Mouse (Mus musculus): ENCODE results near the gene Tle6.
"Not testable (repeated sequence)": the region's sequence is repeated elsewhere in the genome, so short reads cannot be mapped to it uniquely, and the experiment has no call there.

Tle6 gene

DNA sequence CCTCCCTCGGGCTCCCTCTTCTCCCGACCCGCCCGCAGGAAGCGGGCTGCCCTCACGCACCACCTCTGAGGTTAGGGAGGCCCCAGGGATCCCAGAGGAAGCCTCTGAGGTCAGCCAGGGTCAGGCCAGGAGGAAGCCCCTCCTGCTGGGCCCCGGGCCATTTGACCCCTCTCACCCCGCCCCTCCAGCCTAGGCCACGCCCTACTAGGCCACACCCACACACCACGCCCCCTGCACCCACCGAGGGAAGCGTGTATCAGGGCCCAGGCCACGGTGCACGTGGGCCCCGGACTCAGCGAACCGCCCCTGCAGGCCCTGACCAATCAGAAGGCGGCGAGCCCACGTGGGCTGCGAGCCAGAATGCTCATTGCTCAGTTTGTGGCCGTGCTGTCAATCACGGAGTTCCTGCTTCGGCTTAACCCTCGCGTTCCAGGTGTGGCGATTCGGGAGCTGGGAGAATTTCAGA, at the start of gene Tle6:
Gene Tle6 (minus strand): TSS at position 336 of the 466 bp plus-strand sequence.
- DNase-seq = peak; percentile 93

DNA sequence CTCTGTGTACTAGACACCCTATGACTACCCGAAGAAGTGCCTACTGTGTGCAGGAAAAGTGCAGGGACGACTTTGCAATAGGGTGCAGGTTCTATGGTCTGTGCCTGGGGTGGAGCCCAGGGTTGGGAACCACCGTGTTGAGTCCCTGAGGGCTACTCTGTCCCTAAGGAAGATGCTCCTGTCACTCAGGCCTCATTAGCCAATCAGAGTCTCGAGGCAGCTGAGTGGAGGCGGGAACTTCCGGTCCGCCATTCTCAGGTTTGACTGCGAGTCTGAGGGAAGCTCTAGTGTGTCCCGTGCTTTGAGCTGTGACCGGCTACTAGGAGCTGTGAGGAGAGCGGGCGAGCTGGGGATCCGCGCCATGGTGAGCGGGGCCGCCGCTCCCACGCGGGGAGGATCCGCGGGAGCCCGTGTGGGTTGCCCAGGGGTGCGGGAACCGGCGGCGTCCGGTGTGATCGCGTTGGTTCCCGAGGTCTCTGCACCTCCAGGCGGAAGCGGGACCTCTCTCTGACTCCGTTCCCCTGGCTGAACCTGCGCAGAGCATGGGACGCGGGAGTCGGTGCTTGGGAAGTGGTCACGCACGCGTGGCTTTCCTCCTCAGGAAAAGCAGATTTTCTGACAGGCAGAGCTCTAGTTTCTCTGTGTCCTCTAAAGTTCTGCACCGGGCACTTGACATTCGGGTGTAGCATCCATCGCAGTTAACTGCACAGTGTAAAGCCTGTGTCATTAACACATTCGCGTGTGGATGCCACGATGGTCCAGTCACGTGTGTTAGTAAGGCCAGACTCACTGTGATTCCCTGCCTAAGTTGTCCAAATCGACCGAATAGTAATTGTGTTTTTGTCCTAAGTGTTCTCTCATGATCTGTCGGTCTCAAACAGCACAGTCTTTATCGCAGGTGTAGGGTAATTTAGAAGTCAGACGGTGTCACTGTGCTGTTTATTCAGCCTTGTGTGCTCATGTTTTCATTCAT, 48.2 kb upstream of the Tle6 start, which contains the start of gene Gm10778:
Gene Gm10778 (plus strand): TSS at position 257 of the 973 bp plus-strand sequence.
- peak; percentile 90 to 93 for DNase-seq

DNA sequence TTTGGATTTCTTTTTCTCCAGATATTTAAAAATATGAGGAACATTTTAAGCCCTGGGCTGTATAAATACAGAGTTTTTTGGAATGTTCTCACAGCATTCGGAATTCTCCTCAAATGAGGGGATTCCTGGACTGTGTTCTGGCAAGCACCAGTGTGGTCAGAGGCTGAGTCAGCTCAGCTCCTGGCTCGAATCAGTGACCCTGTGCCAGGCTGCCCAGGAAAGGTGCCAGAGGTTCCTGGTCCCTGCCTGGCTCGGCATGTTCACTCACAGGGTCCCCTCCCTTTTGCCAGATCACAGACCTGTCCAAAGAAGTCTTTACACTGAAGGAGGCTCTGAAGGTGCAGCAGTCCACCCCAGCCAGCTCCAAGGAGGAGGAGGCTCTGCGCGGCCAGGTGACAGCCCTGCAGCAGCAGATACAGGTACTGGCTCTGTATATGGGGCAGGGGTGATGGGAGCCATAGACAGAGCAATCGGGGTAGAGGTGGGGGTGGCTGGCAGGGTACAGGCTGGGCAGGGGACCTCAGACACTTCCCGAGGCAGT, 45.2 kb upstream of the Tle6 start:
- peak in 1 of 2 experiments; percentile 16 for DNase-seq

DNA sequence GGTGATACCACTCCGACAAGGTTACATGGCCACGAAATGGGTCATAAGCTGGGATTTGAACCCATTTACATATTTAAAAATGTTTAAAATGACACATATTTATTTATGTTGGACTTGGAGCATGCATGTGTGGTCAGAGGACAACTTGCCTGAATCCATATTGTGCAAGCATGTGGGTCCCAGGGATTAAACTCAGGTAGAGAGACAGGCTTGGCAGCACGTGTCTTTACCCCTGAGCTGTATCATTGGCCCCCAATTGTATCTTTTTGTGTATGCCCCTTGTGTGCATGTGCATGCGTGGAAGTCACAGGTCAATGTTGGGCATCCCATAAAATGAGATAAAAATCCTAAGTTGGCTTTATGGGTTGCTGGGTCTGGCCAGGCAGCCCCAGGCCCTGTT, 44.5 kb upstream of the Tle6 start:
- DNase-seq = no peak

DNA sequence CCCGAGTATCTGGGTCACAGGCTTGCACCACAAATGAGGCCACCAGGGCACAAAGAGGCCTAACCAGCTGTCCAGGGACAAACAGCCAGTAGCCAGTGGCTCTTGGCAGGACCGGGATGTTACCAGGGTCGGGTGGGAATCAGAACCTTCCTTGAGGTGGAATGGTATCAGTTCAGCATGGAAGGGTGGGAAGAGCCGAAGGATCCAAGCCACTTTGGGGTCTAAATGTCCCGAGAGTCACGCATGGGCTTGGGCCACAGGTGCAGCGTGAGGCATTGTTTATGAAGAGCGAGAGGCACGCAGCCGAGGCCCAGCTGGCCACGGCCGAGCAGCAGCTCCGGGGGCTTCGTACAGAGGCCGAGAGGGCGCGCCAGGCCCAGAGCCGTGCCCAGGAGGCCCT, 43.8 kb upstream of the Tle6 start:
- peak in 1 of 2 experiments; percentile 20 for DNase-seq

DNA sequence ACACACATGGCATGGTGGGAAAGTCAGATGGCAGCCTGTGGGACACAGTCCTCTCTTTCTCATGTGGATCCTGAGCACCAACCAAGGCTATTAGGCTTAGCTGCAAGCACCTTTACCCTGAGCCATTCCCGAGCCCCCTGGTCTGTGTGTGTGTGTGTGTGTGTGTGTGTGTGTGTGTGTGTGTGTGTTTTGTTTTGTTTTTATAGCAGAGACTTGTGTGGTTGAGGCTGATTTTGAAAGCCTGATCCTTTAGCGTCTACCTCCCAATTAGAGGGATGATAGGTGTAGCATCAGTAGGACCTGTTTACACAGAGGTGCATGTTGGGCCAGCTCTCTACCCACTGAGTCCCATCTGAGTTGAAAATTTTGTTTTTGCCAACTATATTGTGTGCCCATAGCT, 43.3 kb upstream of the Tle6 start:
- DNase-seq = no peak

- peak; percentile 97 to 98 for DNase-seq
These were observed 42.7 kb upstream of the Tle6 start for GRCm38 (mm10) chr10:81643449-81644055.

DNA sequence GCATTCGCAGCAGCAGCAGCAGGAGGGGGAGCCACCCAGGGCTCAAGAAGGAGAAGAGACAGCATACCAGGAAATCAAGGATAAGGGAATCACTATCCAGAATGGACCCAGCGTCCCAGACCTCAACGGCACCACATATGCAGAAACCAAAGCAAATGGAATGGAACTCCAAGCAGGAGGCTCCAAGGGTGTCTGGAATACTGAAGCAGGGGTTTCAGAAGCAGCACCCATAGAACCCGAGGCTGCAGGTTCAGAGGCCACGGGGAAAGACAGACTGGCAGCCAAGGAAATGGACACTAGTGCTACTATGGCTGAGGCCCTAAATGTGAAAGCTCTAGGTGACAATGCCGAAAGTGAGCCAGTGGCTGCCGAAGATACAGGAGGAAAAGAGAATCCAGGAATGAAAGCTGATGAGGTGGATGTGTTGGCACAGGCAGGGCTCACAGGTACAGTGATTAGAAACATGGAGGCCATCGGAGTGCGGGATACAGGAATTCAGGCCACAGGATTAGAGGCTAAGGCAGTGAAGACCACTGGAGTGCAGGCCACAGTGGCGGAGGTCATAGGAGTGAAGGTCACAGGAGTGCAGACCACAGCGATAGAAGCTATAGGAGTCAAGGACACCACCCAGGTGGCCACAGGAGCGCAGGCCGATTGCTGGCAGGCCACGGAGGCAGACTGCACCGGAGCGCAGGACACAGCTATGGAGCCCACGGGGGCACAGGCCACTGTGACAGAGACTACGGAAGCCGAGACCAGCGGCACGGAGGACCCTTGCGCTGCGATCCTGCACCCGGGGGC, 42.0 kb upstream of the Tle6 start:
- DNase-seq = no peak

DNA sequence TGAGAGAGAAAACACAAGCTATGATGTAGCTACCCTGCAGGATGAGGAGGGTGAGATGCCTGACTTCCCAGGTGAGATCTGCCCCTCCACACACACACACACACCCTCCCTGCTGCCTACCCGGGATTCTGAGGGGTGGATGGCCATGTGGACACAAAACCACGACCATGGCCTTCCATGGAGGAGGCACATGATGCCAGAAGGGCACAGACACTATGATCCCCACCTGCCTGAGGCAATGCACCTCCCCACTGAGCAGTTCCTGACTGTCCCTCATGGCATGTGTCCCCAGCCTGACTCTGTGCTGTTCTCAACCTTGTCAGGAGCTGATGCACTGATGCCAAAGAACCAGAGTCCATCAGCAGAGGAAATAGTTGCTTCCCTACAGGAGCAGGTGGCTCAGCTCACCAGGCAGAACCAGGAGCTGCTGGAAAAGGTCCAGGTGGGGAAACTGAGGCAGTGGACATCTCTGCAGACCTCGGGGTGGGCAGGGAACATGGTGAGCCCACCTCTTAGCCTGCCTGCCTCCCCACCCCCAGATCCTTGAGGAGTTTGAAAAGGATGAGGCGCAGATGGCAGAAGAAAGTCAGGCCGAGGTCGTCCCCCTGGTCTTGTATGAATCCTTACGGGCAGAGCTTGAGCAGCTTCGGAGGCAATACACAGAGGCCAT, 41.2 kb upstream of the Tle6 start:
- peak; percentile 51 to 56 for DNase-seq

GRCm38 (mm10) chr10:81641566-81641965, 40.7 kb upstream of the Tle6 start:
- no peak for DNase-seq

DNA sequence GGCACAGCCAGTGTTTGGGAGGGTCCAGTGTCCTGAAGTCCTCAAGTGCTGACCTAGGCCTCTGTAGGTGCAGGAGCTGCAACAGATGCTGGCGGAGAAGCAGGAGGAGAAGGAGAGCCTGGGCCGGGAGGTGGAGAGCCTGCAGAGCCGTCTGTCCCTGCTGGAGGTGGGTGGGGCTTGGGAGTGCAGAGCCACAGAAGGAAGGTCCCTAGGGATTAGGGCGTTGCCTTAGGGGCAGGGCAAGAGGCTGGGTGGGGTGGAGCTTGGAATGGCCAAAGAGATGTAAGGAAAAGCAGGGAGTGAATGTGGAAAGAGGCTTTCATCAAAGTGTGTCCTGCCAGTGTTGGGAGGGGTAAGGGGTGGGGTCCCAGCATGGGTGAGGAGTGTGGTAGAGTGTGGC, 40.0 kb upstream of the Tle6 start:
- not testable (repeated sequence) for DNase-seq

DNA sequence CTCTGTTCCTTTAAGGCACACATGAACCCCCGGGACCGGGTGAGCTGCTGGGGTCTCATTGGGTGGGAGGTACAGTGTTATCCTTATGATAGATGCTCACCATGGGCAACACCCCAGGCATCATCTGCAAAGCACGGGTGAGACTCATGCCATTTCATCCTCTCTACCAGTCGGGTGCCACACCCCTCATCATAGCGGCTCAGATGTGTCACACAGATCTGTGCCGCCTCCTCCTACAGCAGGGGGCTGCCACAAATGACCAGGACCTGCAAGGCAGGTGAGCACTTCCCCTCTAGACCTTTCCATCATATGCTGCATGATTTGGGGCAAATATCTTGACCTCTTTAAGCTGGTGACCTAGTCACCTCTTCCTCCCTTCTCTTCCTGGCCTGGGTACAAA, 37.2 kb upstream of the Tle6 start:
- DNase-seq = no peak

GRCm38 (mm10) chr10:81636338-81636737, 35.5 kb upstream of the Tle6 start:
- no peak for DNase-seq

DNA sequence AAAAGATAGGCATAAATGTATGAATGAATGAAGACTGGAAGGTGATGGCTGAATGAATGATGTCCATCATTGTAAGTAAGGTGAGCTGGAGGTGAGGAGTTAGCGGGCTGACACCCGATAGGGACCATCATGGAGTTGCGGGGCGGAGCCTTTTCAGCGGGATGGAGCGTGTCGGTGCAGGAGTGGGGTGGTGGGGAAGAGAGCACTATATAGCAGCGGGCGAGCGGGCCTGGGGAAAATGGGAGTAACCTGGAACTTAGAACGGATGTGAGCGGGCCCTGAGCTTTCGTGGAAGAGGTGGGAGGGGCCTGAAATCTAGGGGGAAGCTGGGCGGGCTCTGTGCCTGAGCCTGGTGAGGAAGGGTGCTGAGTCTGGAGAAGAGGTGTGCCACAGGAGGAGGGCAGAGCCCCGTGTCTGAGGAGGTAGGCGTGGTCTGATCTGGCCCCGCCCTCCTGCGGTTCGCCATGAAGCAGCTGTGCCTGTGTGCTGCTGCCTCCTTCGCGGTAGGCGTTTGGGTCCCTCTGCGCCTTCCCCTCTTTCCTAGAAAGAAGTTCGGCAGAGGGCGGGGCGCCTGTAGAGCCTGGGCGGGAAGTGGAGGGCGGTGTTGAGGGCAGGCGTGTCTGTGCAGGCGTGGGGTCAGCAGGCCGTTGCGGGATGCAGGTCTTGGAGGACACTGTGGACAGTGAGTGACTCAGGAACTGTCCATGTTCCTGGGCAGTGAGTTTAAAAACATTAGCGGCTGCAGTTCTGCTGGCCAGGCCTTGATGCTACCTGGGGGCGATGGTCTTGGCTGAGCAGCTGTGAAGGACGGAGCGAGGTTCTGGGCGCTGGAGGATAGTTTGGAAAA, 32.6 kb upstream of the Tle6 start:
- peak; percentile 80 to 81 for DNase-seq

DNA sequence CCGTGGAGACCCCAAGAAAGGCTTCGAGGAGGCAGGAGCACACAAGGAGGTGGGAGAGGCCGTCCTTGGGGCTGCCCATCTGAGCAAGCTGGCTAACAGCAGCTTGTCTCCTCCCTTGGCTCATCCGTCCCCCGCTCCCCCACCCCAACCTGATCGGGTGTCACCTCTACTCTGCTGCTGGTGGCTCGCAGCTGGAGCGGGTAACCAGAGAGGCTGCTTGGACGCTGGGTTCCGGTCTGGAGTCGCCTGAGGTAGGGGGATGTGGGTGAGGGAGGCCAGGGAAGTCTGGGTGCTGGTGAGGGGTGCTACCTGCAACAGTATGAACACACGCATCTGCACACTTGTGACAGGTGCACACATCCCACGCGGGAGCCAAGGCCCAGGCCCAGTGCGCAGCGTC, 27.5 kb upstream of the Tle6 start, which contains the start of gene Ankrd24:
Gene Ankrd24 (plus strand): TSS at position 151 of the 400 bp plus-strand sequence.
- peak in 1 of 2 experiments; percentile 20 for DNase-seq

GRCm38 (mm10) chr10:81627836-81628220, 27.0 kb upstream of the Tle6 start:
- peak; percentile 46 to 64 for DNase-seq

- peak; percentile 94 to 97 for DNase-seq
These were observed 26.3 kb upstream of the Tle6 start, which contains the start of gene Sirt6 for GRCm38 (mm10) chr10:81626994-81627835. Sirt6 (minus strand) TSS chr10:81627797.

GRCm38 (mm10) chr10:81626101-81626993, 25.5 kb upstream of the Tle6 start:
- peak in 1 of 2 experiments; percentile 29 for DNase-seq

- DNase-seq = peak in 1 of 2 experiments; percentile 2
These were observed 22.6 kb upstream of the Tle6 start for GRCm38 (mm10) chr10:81623441-81623840.

All from cerebellum, adult 18-20 months (tissue).